Mouse (Mus musculus): ENCODE data around the gene Tead1. TPM values are rescaled to one million over a fixed set of nuclear protein-coding genes. Genes with fewer than 3 reads are reported as not detected.

Tead1 gene
- polyA plus RNA-seq, 1 experiment, result 2.7 TPM

GRCm38 (mm10) chr7:112743621-112744395 lies 64.7 kb downstream of the Tead1 start:
- 0 out of 2 replicates have a peak, but pooled peaks cover 1% of the 10 kb centered on the region for H3K27me3 ChIP-seq (ENCODE audit: control insufficient read depth, insufficient read depth, low read length)
- no peaks in the 10 kb centered on the region for H3K36me3 ChIP-seq (ENCODE audit: control insufficient read depth, insufficient read depth, low read length)
- no peak overlapping the region for H3K27ac ChIP-seq (ENCODE audit: insufficient read depth, low read length)
- no peak for DNase-seq (ENCODE audit: low read depth in 1 of 2, low spot score in 2 of 2)
- 25% methylated on average over 11 of the region's 11 CpGs for WGBS
- no peak for TF ChIP-seq CTCF (IDR thresholded peaks at IDR 0.05; ENCODE audit: extremely low read depth, insufficient read depth, insufficient read length, insufficient replicate concordance)
- no peak for TF ChIP-seq POLR2A (IDR thresholded peaks at IDR 0.05; ENCODE audit: low read depth, low read length)
- no peak overlapping the region for H3K4me3 ChIP-seq (ENCODE audit: extremely low read depth, insufficient read depth, insufficient read length)
- H3K4me1 ChIP-seq (ENCODE audit: control insufficient read depth, insufficient read depth, insufficient read length), result no peaks in the 10 kb centered on the region

GRCm38 (mm10) chr7:112747187-112747586 lies 68.1 kb downstream of the Tead1 start:
- 80% methylated on average over 3 of the region's 3 CpGs for WGBS
- Histone ChIP-seq H3K27ac (ENCODE audit: insufficient read depth, low read length) (no peak overlapping the region), H3K4me1 (ENCODE audit: control insufficient read depth, insufficient read depth, insufficient read length) (no peaks in the 10 kb centered on the region), H3K36me3 (ENCODE audit: control insufficient read depth, insufficient read depth, low read length) (no peaks in the 10 kb centered on the region), H3K4me3 (ENCODE audit: extremely low read depth, insufficient read depth, insufficient read length) (no peak overlapping the region), H3K27me3 (ENCODE audit: control insufficient read depth, insufficient read depth, low read length) (0 out of 2 replicates have a peak, but pooled peaks cover 1% of the 10 kb centered on the region)
- no peak for DNase-seq (ENCODE audit: low read depth in 1 of 2, low spot score in 2 of 2)
- TF ChIP-seq CTCF (IDR thresholded peaks at IDR 0.05; ENCODE audit: extremely low read depth, insufficient read depth, insufficient read length, insufficient replicate concordance) (no peak), POLR2A (IDR thresholded peaks at IDR 0.05; ENCODE audit: low read depth, low read length) (no peak)

- no peaks in the 10 kb centered on the region for H3K36me3 ChIP-seq (ENCODE audit: control insufficient read depth, insufficient read depth, low read length)
- 0 out of 2 replicates have a peak, but pooled peaks cover 1% of the 10 kb centered on the region for H3K27me3 ChIP-seq (ENCODE audit: control insufficient read depth, insufficient read depth, low read length)
- DNase-seq (ENCODE audit: low read depth in 1 of 2, low spot score in 2 of 2), result no peak
- WGBS, result 93% methylated on average over 3 of the region's 3 CpGs
- H3K4me3 ChIP-seq (ENCODE audit: extremely low read depth, insufficient read depth, insufficient read length), result no peak overlapping the region
- no peaks in the 10 kb centered on the region for H3K4me1 ChIP-seq (ENCODE audit: control insufficient read depth, insufficient read depth, insufficient read length)
- TF ChIP-seq POLR2A (IDR thresholded peaks at IDR 0.05; ENCODE audit: low read depth, low read length) (no peak), CTCF (IDR thresholded peaks at IDR 0.05; ENCODE audit: extremely low read depth, insufficient read depth, insufficient read length, insufficient replicate concordance) (no peak)
- H3K27ac ChIP-seq (ENCODE audit: insufficient read depth, low read length), result no peak overlapping the region
Observed at GRCm38 (mm10) chr7:112747836-112748235, 68.7 kb downstream of the Tead1 start.

- no peak overlapping the region for H3K27ac ChIP-seq (ENCODE audit: insufficient read depth, low read length)
- no peaks in the 10 kb centered on the region for H3K4me1 ChIP-seq (ENCODE audit: control insufficient read depth, insufficient read depth, insufficient read length)
- H3K4me3 ChIP-seq (ENCODE audit: extremely low read depth, insufficient read depth, insufficient read length), result no peak overlapping the region
- 0 out of 2 replicates have a peak, but pooled peaks cover 1% of the 10 kb centered on the region for H3K27me3 ChIP-seq (ENCODE audit: control insufficient read depth, insufficient read depth, low read length)
- TF ChIP-seq CTCF (IDR thresholded peaks at IDR 0.05; ENCODE audit: extremely low read depth, insufficient read depth, insufficient read length, insufficient replicate concordance) (no peak), POLR2A (IDR thresholded peaks at IDR 0.05; ENCODE audit: low read depth, low read length) (no peak)
- DNase-seq (ENCODE audit: low read depth in 1 of 2, low spot score in 2 of 2), result no peak
- 85% methylated on average over 4 of the region's 4 CpGs for WGBS
- H3K36me3 ChIP-seq (ENCODE audit: control insufficient read depth, insufficient read depth, low read length), result no peaks in the 10 kb centered on the region
Observed at GRCm38 (mm10) chr7:112748327-112748726, 69.2 kb downstream of the Tead1 start.

GRCm38 (mm10) chr7:112750101-112750500 lies 71.0 kb downstream of the Tead1 start:
- H3K4me3 ChIP-seq (ENCODE audit: extremely low read depth, insufficient read depth, insufficient read length), result no peak overlapping the region
- no peaks in the 10 kb centered on the region for H3K27me3 ChIP-seq (ENCODE audit: control insufficient read depth, insufficient read depth, low read length)
- no peaks in the 10 kb centered on the region for H3K4me1 ChIP-seq (ENCODE audit: control insufficient read depth, insufficient read depth, insufficient read length)
- 92% methylated on average over 9 of the region's 9 CpGs for WGBS
- H3K27ac ChIP-seq (ENCODE audit: insufficient read depth, low read length), result no peak overlapping the region
- TF ChIP-seq POLR2A (IDR thresholded peaks at IDR 0.05; ENCODE audit: low read depth, low read length) (no peak), CTCF (IDR thresholded peaks at IDR 0.05; ENCODE audit: extremely low read depth, insufficient read depth, insufficient read length, insufficient replicate concordance) (no peak)
- H3K36me3 ChIP-seq (ENCODE audit: control insufficient read depth, insufficient read depth, low read length), result no peaks in the 10 kb centered on the region
- no peak for DNase-seq (ENCODE audit: low read depth in 1 of 2, low spot score in 2 of 2)

GRCm38 (mm10) chr7:112752311-112752710 lies 73.2 kb downstream of the Tead1 start:
- no peaks in the 10 kb centered on the region for H3K36me3 ChIP-seq (ENCODE audit: control insufficient read depth, insufficient read depth, low read length)
- no peak overlapping the region for H3K4me3 ChIP-seq (ENCODE audit: extremely low read depth, insufficient read depth, insufficient read length)
- H3K27ac ChIP-seq (ENCODE audit: insufficient read depth, low read length), result no peak overlapping the region
- H3K4me1 ChIP-seq (ENCODE audit: control insufficient read depth, insufficient read depth, insufficient read length), result no peaks in the 10 kb centered on the region
- no peak for DNase-seq (ENCODE audit: low read depth in 1 of 2, low spot score in 2 of 2)
- H3K27me3 ChIP-seq (ENCODE audit: control insufficient read depth, insufficient read depth, low read length), result no peaks in the 10 kb centered on the region
- WGBS, result 90% methylated on average over 6 of the region's 6 CpGs
- TF ChIP-seq CTCF (IDR thresholded peaks at IDR 0.05; ENCODE audit: extremely low read depth, insufficient read depth, insufficient read length, insufficient replicate concordance), result no peak
- no peak for TF ChIP-seq POLR2A (IDR thresholded peaks at IDR 0.05; ENCODE audit: low read depth, low read length)

- no peak for DNase-seq (ENCODE audit: low read depth in 1 of 2, low spot score in 2 of 2)
- Histone ChIP-seq H3K27ac (ENCODE audit: insufficient read depth, low read length) (no peak overlapping the region), H3K36me3 (ENCODE audit: control insufficient read depth, insufficient read depth, low read length) (no peaks in the 10 kb centered on the region), H3K27me3 (ENCODE audit: control insufficient read depth, insufficient read depth, low read length) (no peaks in the 10 kb centered on the region), H3K4me1 (ENCODE audit: control insufficient read depth, insufficient read depth, insufficient read length) (no peaks in the 10 kb centered on the region), H3K4me3 (ENCODE audit: extremely low read depth, insufficient read depth, insufficient read length) (no peak overlapping the region)
- 72% methylated on average over 6 of the region's 6 CpGs for WGBS
- TF ChIP-seq CTCF (IDR thresholded peaks at IDR 0.05; ENCODE audit: extremely low read depth, insufficient read depth, insufficient read length, insufficient replicate concordance) (no peak), POLR2A (IDR thresholded peaks at IDR 0.05; ENCODE audit: low read depth, low read length) (no peak)
Observed at GRCm38 (mm10) chr7:112753314-112753713, 74.2 kb downstream of the Tead1 start.
